Mouse (Mus musculus): ENCODE measurements around the gene Cds2.

DNA sequence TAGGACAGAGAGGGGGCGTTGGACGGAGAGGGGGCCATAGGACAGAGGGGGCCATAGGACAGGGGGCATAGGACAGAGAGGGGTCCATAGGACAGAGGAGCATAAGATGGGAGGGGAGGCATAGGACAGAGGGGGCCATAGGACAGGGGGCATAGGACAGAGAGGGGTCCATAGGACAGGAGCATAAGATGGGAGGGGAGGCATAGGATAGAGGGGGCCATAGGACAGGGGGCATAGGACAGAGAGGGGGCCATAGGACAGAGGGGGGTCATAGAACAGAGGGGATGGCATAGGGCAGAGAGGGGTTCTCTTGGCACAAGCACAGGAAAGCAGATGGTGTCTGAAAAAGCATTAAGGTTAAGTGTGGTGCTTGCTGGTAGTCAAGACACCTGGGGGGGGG lies 50.6 kb downstream of the Cds2 start:
- no peak for TF ChIP-seq CTCF (IDR thresholded peaks at IDR 0.05; ENCODE audit: low read depth)
- TF ChIP-seq EP300 (IDR thresholded peaks at IDR 0.05; ENCODE audit: low read depth): no peak

Data from heart, postnatal 0 days (tissue).